Mouse (Mus musculus) lung, postnatal 0 days (tissue): Measurements from ENCODE around the gene Opn1sw.

Experiments
- CTCF ChIP-seq: IDR thresholded peaks from 2 replicates; pipeline ENCODE4 v1.5.1; 2016; ENCODE audit warnings: antibody characterized with exemption, mild to moderate bottlenecking
- EP300 ChIP-seq: IDR thresholded peaks from 2 replicates; pipeline ENCODE4 v1.6.1; 2016; ENCODE audit warnings: antibody characterized with exemption, mild to moderate bottlenecking, control low read depth

DNA sequence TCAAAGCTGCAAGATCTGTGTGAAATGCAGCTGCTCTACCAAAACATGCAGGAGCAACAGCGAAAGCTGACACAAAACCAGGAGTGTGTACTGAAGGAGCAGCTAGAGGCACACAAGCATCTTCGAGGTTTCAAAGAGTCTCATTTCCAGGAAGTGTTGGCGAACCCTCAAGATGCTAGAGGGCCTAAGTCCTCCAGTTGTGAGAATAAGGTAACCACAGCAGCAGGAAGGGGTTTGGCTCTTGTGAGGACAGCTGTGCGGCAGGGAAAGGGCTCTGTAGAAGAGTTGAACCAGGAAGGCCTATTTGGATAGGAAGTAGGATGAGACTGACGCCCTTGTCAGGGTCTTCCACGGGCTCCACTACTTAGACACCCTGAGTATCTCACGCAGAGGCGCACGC, 27.2 kb upstream of the Opn1sw start:
- TF ChIP-seq CTCF: no peak
- TF ChIP-seq EP300: no peak
